ENCODE assay signal across 8 mouse cellular contexts in the genomic region with DNA sequence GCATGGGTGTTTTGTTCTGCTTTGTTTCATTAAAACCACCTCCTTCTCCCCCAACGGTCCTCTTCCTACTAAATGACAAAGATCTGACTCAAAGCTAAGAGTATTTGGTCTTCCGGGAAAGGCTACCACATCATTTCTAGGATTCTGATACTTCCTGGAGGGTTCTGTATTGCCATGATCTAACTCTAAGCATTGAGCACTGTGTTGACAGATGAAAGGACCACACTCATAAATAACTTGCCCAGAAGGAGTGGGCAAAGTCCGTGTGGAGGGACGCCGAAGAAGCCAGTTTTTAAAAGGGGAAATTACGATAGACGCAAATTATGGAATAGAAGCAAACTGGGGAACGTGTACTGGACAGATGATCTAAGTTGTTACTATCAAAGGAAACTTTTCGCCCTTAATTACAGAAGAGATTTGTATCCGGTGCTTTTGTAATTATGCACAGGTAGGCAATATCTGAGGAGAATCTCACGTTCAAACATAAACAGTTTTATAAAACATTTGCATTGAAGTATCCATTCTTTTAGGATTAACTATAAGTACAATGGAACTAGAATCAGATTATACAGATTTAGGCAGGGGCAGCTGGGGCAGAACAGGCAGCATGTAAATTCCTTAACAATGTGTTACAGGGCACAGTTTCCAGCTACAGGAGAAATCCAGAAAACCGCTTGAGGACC. TPM values are rescaled to one million over a fixed set of nuclear protein-coding genes. Genes with fewer than 3 reads are reported as not detected.
DNase-seq lines count a peak whose midpoint lies in the region; ATAC-seq and TF ChIP-seq lines count a peak whose summit lies in the region.

No protein-coding gene starts in this region.

- intact Hi-C loops in heart, postnatal 36 days (cut with DNase I) = loop anchor here (2.0 to 10.0 kb wide), 3 partner anchors 331 to 629 kb away; partner anchors contain the start of genes Adh5, Metap1 and Tspan5
- intact Hi-C loops in left cerebral cortex, postnatal 14 days (cut with DNase I) = loop anchor here (10.0 kb wide), 4 partner anchors 109 to 589 kb away; partner anchors contain the start of genes Metap1 and Tspan5

- no peaks in the 10 kb centered on the region for H3K4me1 ChIP-seq in heart, embryonic 11.5 days (ENCODE audit: control insufficient read depth, insufficient read depth, low read length)
- peaks cover 0 to 6% of the 10 kb centered on the region in 2 experiments; a peak in 1 of 4 replicates for H3K4me1 ChIP-seq in ES-E14 (ENCODE audit: control insufficient read depth in 2 of 2, insufficient read depth in 2 of 2, low read length in 2 of 2, poor library complexity in 1 of 2)
- H3K4me1 ChIP-seq in forebrain, embryonic 12.5 days = peaks cover 10% of the 10 kb centered on the region; the same call in 1 of the 2 replicates
- H3K4me1 ChIP-seq in liver, embryonic 11.5 days (replicated peaks; ENCODE audit: control insufficient read depth, insufficient read depth, low read length) = peaks cover 4% of the 10 kb centered on the region; the same call in 1 of the 2 replicates
- H3K4me1 ChIP-seq in stomach, embryonic 16.5 days (ENCODE audit: control insufficient read depth, insufficient read depth, low read length) = peaks cover 7% of the 10 kb centered on the region

- H3K27ac ChIP-seq in heart, embryonic 11.5 days (ENCODE audit: low read depth, low read length) = peak overlapping the region; percentile 99
- no peak overlapping the region for H3K27ac ChIP-seq in ES-E14 (ENCODE audit: insufficient read depth, low read depth, low read length, poor library complexity, severe bottlenecking)
- peak overlapping the region; percentile 98 for H3K27ac ChIP-seq in forebrain, embryonic 12.5 days
- H3K27ac ChIP-seq in liver, embryonic 11.5 days (ENCODE audit: low read depth, low read length) = peak overlapping the region; percentile 94
- peak overlapping the region; percentile 99 for H3K27ac ChIP-seq in stomach, embryonic 16.5 days (ENCODE audit: low read length)

- no peak for DNase-seq in heart, postnatal 36 days
- peak; percentile 6 for DNase-seq in ES-E14 (ENCODE audit: low read depth, low spot score)
- no peak for DNase-seq in liver, embryonic 11.5 days (ENCODE audit: low spot score)
- DNase-seq in ovary, adult 18-20 months (ENCODE audit: low spot score) = no peak
- no peak for DNase-seq in left cerebral cortex, postnatal 14 days (ENCODE audit: low spot score in 2 of 2)

- no peaks in the 10 kb centered on the region for H3K27me3 ChIP-seq in heart, embryonic 11.5 days (ENCODE audit: control insufficient read depth, insufficient read depth, low read length)
- H3K27me3 ChIP-seq in forebrain, embryonic 12.5 days = no peaks in the 10 kb centered on the region
- H3K27me3 ChIP-seq in liver, embryonic 11.5 days (replicated peaks; ENCODE audit: control insufficient read depth, insufficient read depth, low read length) = no peaks in the 10 kb centered on the region
- no peaks in the 10 kb centered on the region for H3K27me3 ChIP-seq in stomach, embryonic 16.5 days (ENCODE audit: control insufficient read depth, insufficient read depth, low read length)

- in situ Hi-C loops in ES-E14 (cut with MboI; ENCODE audit: low sequenced_read_pairs in 2 of 2, unreplicated experiment in 2 of 2) = no loop called here

- H3K36me3 ChIP-seq in heart, embryonic 11.5 days (ENCODE audit: control insufficient read depth, insufficient read depth, low read length) = no peaks in the 10 kb centered on the region
- no peaks in the 10 kb centered on the region for H3K36me3 ChIP-seq in ES-E14 (ENCODE audit: control insufficient read depth, insufficient read depth, low read length, poor library complexity, severe bottlenecking)
- no peaks in the 10 kb centered on the region for H3K36me3 ChIP-seq in forebrain, embryonic 12.5 days (replicated peaks)
- H3K36me3 ChIP-seq in liver, embryonic 11.5 days (ENCODE audit: control insufficient read depth, insufficient read depth, low read length) = no peaks in the 10 kb centered on the region
- H3K36me3 ChIP-seq in stomach, embryonic 16.5 days (ENCODE audit: control insufficient read depth, insufficient read depth, low read length) = no peaks in the 10 kb centered on the region

- 8% methylated on average over 12 of the region's 12 CpGs for WGBS in heart, embryonic 11.5 days (ENCODE audit: insufficient replicate concordance)
- 8% methylated on average over 12 of the region's 12 CpGs for WGBS in forebrain, embryonic 12.5 days
- 6% methylated on average over 12 of the region's 12 CpGs for WGBS in liver, embryonic 11.5 days
- 2% methylated on average over 12 of the region's 12 CpGs for WGBS in stomach, embryonic 16.5 days

- ATAC-seq in heart, embryonic 11.5 days (replicated peaks; ENCODE audit: insufficient number of reproducible peaks, low FRiP score, low TSS enrichment) = no peak
- no peak for ATAC-seq in forebrain, embryonic 12.5 days (ENCODE audit: low FRiP score)
- ATAC-seq in liver, embryonic 11.5 days (replicated peaks; ENCODE audit: low FRiP score) = no peak
- ATAC-seq in stomach, embryonic 16.5 days (ENCODE audit: insufficient read depth, low FRiP score) = no peak

- H3K4me2 ChIP-seq in heart, embryonic 11.5 days = peak overlapping the region; percentile 62
- peak overlapping the region; percentile 60 for H3K4me2 ChIP-seq in forebrain, embryonic 12.5 days
- peak overlapping the region; percentile 85 for H3K4me2 ChIP-seq in liver, embryonic 11.5 days
- peak overlapping the region; percentile 81 for H3K4me2 ChIP-seq in stomach, embryonic 16.5 days (ENCODE audit: low read depth, low read length)

- peak overlapping the region; percentile 96 for H3K9ac ChIP-seq in heart, embryonic 11.5 days (ENCODE audit: low read depth, low read length)
- H3K9ac ChIP-seq in ES-E14 (ENCODE audit: insufficient read depth, low read depth, low read length, poor library complexity, severe bottlenecking) = peak overlapping the region; percentile 97
- H3K9ac ChIP-seq in forebrain, embryonic 12.5 days = peak overlapping the region; percentile 87
- H3K9ac ChIP-seq in liver, embryonic 11.5 days (ENCODE audit: low read depth, low read length) = peak overlapping the region; percentile 93
- H3K9ac ChIP-seq in stomach, embryonic 16.5 days (ENCODE audit: low read length) = peak overlapping the region; percentile 98

- H3K9me3 ChIP-seq in heart, embryonic 11.5 days (replicated peaks; ENCODE audit: control insufficient read depth, low read length) = 0 out of 2 replicates have a peak, but pooled peaks cover 2% of the 10 kb centered on the region
- no peaks in the 10 kb centered on the region for H3K9me3 ChIP-seq in ES-E14 (ENCODE audit: control insufficient read depth, insufficient read depth, low read depth, low read length)
- H3K9me3 ChIP-seq in forebrain, embryonic 12.5 days = no peaks in the 10 kb centered on the region
- no peaks in the 10 kb centered on the region for H3K9me3 ChIP-seq in liver, embryonic 11.5 days (ENCODE audit: control insufficient read depth, low read length)
- H3K9me3 ChIP-seq in stomach, embryonic 16.5 days (replicated peaks; ENCODE audit: control insufficient read depth, low read length) = no peaks in the 10 kb centered on the region

- H3K4me3 ChIP-seq in heart, embryonic 11.5 days (ENCODE audit: low read depth, low read length) = peak overlapping the region; percentile 92
- H3K4me3 ChIP-seq in ES-E14 (ENCODE audit: insufficient read depth in 1 of 2, low read depth in 1 of 2, low read length in 2 of 2, poor library complexity in 1 of 2, severe bottlenecking in 1 of 2) = peak overlapping the region; percentile 91 to 96
- peak overlapping the region; percentile 88 for H3K4me3 ChIP-seq in forebrain, embryonic 12.5 days (replicated peaks)
- H3K4me3 ChIP-seq in liver, embryonic 11.5 days (ENCODE audit: low read depth, low read length) = peak overlapping the region; percentile 92
- H3K4me3 ChIP-seq in stomach, embryonic 16.5 days (replicated peaks; ENCODE audit: low read length) = peak overlapping the region; percentile 91

TF ChIP-seq in ES-E14, 5 proteins besides CTCF, POLR2A, EP300 and RAD21:
- no peak for TF ChIP-seq MAFK (IDR thresholded peaks at IDR 0.05; ENCODE audit: insufficient read depth, low read depth, low read length)
- no peak for TF ChIP-seq ZNF384 (IDR thresholded peaks at IDR 0.05; ENCODE audit: low read depth, low read length)
- TF ChIP-seq CHD2 (IDR thresholded peaks at IDR 0.05; ENCODE audit: low read depth, low read length) = no peak
- TF ChIP-seq HCFC1 (IDR thresholded peaks at IDR 0.05; ENCODE audit: borderline replicate concordance, insufficient read depth, low read length) = no peak
- TF ChIP-seq ZC3H11A (IDR thresholded peaks at IDR 0.05; ENCODE audit: borderline replicate concordance, low read depth, low read length) = no peak

RNA-seq across cellular contexts. Expression of gene Rap1gds1, which starts 1.1 kb away (rescaled TPM):
- 50.3 and 55.5 TPM in 2 replicates for polyA plus RNA-seq in heart, embryonic 11.5 days (2014; fragmentation: Nextera tagmentation; extraction: Ambion mirVana)
- total RNA-seq in heart, postnatal 36 days (2021) = 10 to 100 TPM; 27.1 to 30.3 TPM
- total RNA-seq in ES-E14 (2012; rRNA removed) = 20.0 and 21.9 TPM in 2 replicates
- 57.7 and 59.1 TPM in 2 replicates for polyA plus RNA-seq in forebrain, embryonic 12.5 days (2016; fragmentation: Nextera tagmentation; extraction: Ambion mirVana)
- polyA plus RNA-seq in liver, embryonic 11.5 days (2014; fragmentation: Nextera tagmentation; extraction: Ambion mirVana) = 44.1 and 50.0 TPM in 2 replicates
- 50.3 and 51.0 TPM in 2 replicates for polyA plus RNA-seq in stomach, embryonic 16.5 days (2015; fragmentation: Nextera tagmentation; extraction: Ambion mirVana)
- 100 to 1,000 TPM; 292 to 301 TPM for total RNA-seq in left cerebral cortex, postnatal 14 days (2021)
